Mouse (Mus musculus): ENCODE measurements at regions not wholly inside any gene's neighbourhood (a gene's known extent, or its start where the extent isn't known, plus 50 kb on each side); places are given as distances from the start of the nearest gene placed in this dataset.

GRCm38 (mm10) chr8:5938057-5938456 is 832.9 kb upstream of the Slc10a2 start:
- H3K4me3 ChIP-seq (ENCODE audit: low read depth, low read length) = no peak overlapping the region
- H3K4me1 ChIP-seq (replicated peaks; ENCODE audit: control insufficient read depth, insufficient read depth, low read length) = no peaks in the 10 kb centered on the region
- DNase-seq (ENCODE audit: low spot score) (no peak), ATAC-seq (replicated peaks; ENCODE audit: low FRiP score) (0 out of 2 replicates have a peak, but pooled peaks have one; percentile 51)
- H3K9ac ChIP-seq (ENCODE audit: low read length) = no peak overlapping the region
- H3K27ac ChIP-seq (ENCODE audit: low read depth, low read length) = no peak overlapping the region
- no peak overlapping the region for H3K4me2 ChIP-seq (ENCODE audit: low read depth, low read length, severe bottlenecking)
- H3K27me3 ChIP-seq (ENCODE audit: control insufficient read depth, insufficient read depth, low read length) = no peaks in the 10 kb centered on the region
- H3K9me3 ChIP-seq (ENCODE audit: control insufficient read depth, low read length) = no peaks in the 10 kb centered on the region
- WGBS = 88% methylated on average over 3 of the region's 3 CpGs
- H3K36me3 ChIP-seq (ENCODE audit: control insufficient read depth, insufficient read depth, low read length) = no peaks in the 10 kb centered on the region

DNA sequence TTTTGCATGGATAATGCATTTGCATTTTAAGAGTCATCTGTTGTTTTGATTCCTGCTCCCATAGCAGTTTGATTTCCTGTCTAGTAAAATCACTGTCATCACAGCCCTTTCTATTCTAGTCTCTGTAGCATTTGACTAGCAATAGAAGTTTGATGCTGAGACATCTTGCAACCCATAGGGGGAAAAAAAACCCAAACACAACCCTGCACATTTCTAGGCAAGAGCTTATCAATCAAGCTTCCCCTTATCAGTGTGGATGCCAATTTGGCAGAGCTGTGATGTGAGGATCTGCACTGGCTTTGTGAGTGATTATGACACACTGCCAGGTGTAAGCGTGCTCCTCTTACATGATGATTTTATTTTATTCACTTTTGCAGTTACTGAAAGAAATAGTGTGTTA is 813.0 kb upstream of the Slc10a2 start:
- ATAC-seq (replicated peaks; ENCODE audit: low FRiP score) = no peak
- Histone ChIP-seq H3K9ac (ENCODE audit: low read length) (no peak overlapping the region), H3K27ac (ENCODE audit: low read depth, low read length) (no peak overlapping the region), H3K36me3 (ENCODE audit: control insufficient read depth, insufficient read depth, low read length) (no peaks in the 10 kb centered on the region), H3K27me3 (ENCODE audit: control insufficient read depth, insufficient read depth, low read length) (no peaks in the 10 kb centered on the region), H3K4me3 (ENCODE audit: low read depth, low read length) (no peak overlapping the region), H3K9me3 (ENCODE audit: control insufficient read depth, low read length) (no peaks in the 10 kb centered on the region), H3K4me1 (replicated peaks; ENCODE audit: control insufficient read depth, insufficient read depth, low read length) (no peaks in the 10 kb centered on the region), H3K4me2 (ENCODE audit: low read depth, low read length, severe bottlenecking) (no peak overlapping the region)
- no peak for DNase-seq (ENCODE audit: low spot score)
- 89% methylated on average over 1 of the region's 1 CpGs for WGBS
